Mouse (Mus musculus) brain, adult 2 months (tissue): Measurements from ENCODE around the gene Gm38392.
A peak's percentile ranks its signal among the peaks of the same experiment; 100 is the strongest.
"Not testable (repeated sequence)": the region's sequence is repeated elsewhere in the genome, so short reads cannot be mapped to it uniquely, and the experiment has no call there.

Source experiments
- DNase-seq: peaks from one replicate; pipeline ENCODE4 v3.0.0; 2011; ENCODE audit warnings: low read depth, low spot score

Gene Gm38392

DNA sequence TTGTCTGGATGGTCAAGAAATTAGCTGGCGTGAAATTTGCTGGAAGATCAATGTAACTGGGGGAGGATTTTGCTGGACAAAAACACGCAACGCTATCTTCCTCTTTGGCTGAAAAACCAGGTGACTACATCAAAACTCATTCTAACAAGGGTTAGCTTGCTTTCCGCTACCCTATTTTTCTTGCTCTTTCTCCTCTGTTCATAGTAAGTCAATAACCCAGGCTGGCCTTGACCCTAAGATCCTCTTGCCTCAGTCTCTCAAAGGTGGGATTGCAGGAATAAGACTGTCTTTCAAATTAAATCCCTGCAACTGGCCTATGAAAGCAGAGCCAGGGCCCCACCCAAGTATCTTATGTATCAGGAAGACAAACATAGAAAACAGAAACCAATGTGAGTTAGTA, at the start of gene Gm38392:
Gene Gm38392 (minus strand): TSS at position 101 of the 400 bp plus-strand sequence.
- no peak for DNase-seq

DNA sequence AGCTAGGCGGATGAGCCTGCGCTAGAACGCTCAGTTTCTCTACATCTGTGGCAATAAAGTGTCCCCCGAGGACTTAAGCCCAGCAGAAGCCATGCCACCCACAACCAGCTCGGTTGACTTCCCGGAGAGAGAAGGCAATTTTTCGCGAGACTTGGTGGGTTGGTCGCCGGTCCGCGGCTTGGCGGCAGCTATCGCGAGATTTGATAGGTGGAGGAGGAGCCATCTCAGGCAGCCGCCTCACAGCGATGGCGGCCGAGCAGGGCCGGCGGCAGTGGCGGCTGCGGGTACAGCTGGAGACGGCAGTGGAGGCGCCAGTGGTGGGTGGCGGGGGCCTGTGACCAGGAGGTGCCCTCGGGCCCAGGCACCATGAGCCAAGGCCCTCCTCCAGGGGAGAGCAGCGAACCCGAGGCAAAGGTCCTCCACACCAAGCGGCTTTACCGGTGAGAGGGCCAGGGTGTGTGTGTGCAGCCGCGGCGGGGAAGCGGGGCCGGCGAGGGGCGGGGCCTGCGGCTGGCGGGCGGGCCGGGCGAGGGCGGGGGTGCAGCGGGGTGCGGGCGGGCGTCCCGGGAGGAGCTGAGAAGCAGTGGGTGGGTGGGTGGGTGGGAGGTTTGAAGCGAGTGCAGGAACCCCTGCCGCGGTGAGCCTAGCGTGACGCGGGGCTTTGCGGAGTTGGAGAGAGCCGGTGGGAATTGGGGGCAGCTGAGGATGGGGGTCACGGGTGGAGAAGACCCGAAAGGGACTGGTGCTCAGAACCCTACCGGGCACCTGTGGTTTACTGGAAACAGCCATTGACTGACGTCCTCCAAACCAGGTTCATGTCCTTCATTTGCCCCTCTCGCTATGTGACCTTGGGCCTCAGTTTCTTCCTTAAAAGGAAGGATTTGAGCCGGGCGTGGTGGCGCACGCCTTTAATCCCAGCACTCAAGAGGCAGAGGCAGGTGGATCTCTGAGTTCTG, 49.3 kb upstream of the Gm38392 start, which contains the start of the genes Tmem79 and Smg5:
Gene Tmem79 (minus strand): TSS at position 91 of the 956 bp plus-strand sequence.
Gene Smg5 (plus strand): TSS at position 203 of the 956 bp plus-strand sequence.
- DNase-seq = peak; percentile 98

DNA sequence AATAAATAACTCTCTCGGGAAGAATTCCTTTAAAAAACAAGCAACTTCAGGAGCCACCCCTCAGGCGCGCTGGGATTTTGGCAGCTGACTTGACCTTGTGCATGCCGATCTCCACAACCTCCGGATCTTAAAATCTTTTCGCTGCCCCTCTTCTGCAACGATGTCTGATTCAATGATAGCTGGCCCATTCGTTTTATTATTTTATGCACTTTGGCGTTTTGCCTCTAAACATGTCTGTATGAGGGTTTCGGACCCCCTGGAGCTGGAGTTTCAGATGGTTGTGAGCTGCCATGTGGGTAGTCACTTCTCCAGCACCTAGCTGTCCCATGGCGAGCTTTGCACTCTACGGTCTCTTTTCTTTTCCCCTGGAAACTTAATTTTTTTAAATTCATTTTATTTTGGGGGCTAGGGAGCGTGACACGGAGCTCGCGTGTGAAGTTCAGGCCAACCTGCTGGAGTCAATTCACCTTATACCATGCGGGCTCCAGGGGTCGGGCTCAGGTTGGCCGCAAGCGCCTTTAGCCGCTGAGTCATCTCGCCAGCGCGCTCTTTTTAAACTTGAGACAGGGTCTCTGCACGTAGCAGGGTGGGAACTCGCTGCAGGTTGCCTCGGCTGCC, 48.5 kb upstream of the Gm38392 start:
- DNase-seq = no peak

DNA sequence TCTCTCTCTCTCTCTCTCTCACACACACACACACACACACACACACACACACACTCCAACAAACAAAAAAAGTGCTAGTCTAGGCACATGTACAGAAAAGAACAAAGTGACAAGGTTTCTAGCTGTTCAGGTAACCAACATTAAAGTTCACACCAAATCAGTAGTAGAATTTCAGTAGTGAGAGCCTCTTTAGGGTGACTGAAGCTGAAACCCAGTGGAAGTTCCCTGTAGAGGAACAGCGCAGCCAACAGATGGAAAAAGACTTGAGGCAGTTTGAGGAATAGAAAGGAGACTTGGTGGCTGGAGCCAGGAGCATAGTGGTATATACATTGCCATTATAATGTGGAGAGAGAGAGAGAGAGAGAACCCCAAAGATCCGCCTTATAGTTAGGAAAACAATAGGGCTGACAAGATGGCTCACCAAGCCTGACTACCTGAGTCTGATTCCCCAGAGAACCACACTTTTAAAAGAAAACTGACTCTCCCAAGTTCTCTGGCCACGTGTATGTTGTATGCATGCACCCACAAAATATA, 48.0 kb upstream of the Gm38392 start:
- no peak for DNase-seq

DNA sequence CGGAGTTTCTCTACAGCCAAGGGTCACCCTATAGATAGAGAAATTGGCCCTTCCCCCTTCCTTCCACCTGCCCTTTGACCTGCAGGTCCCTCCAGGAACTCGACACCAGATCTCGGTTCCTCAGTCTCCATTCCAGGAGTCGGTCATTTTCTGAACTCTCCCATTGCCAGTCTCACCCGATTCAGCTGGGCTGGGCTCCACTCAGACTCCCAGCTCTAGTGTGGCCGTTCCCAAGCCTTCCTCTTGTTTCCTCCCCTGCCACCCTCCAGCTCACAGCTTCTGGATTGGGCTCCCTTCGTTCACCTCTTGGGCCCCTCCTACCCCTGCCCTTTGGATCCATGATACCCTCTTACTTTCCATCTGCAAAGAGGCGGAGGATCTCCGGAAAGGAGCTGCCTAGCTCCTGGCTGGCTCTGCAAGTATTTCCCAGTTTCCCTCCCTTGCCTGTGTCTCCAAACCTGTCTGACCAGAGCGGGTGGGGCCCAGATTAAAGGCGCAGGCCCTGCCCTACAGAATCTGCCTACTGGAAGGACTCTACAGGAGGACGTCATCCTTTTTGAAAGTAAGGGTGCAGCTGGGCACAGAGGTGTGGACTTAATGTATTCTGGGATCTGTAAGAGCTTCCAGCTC, 47.1 kb upstream of the Gm38392 start:
- DNase-seq = no peak

DNA sequence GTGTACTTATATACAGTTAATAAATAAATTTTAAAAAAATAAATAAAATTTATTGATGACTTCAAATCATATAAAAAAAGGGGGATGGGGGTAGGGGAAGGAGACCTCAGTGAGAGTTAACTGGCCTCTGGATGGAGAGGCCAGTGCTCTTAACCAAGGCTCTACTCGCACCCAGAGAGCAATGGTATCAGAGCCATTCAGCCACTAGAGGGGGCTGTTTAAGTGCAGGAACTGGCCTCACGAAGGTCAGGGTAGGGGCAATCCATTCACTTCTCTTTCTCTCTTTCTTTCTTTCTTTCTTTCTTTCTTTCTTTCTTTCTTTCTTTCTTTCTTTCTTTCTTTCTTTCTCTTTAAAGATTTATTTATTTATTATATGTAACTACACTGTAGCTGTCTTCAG, 44.3 kb upstream of the Gm38392 start:
- DNase-seq = peak; percentile 66

DNA sequence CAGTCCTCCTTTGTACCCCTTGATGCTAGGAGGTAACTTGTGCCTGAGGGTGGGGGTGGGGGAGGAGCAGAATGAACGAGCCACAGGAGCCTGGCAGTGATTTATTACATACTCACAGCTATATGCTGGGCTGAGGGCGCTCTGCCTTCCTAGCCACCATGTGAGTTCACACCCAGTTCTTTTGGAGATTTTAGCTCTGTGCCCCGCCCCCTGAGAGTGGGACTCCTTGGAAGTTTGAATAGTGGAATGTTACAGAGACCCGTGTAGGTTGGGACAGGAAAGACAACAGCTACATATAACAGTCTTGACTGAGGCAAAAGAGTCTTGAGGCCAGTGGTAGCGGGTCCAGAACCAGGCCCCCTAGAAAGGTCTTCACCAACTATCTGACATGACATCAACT, 41.9 kb upstream of the Gm38392 start:
- no peak for DNase-seq

DNA sequence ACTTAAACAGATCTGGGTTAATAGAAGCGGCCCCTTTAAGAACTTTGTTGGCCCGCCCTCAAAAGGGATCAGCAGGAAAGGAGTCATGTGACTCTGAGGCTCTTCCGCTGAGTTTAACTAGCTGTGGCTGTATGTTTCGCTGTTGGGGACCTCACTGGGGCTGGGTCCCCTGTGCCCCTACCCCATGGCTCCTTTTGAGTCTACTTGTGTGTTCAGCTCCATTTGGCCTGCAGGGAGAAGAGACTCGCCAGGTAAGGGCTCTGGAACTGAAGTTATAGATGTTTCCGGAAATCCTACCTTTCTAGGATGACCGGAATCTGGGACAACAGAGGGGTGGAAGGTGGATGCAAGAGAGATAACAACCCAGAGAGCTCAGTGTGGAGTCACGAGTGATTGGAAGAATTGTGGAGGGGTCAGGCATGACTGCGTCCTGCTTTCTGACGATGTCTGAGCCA, 38.0 kb upstream of the Gm38392 start, which contains the start of gene Glmp:
Gene Glmp (plus strand): TSS at position 73 of the 455 bp plus-strand sequence.
- peak; percentile 89 for DNase-seq

DNA sequence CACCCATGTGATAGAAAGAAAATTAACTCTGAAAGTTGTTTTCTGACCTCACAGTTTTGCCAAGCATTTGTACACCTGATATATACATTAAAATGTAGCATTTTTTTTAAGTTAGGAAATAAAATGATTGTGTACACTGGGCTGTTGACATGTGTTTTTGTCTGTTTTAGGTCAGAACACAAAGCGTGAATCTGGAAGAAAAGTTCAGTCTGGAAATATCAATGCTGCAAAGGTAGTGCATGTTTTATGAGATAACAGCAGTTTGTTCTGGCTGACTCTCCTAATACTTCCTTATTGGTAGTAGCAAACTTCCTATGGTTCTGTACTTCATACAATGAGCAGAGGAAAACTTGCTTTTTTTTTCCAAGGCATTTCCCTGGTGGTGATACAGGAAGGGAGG, 12.2 kb upstream of the Gm38392 start:
- DNase-seq = no peak

DNA sequence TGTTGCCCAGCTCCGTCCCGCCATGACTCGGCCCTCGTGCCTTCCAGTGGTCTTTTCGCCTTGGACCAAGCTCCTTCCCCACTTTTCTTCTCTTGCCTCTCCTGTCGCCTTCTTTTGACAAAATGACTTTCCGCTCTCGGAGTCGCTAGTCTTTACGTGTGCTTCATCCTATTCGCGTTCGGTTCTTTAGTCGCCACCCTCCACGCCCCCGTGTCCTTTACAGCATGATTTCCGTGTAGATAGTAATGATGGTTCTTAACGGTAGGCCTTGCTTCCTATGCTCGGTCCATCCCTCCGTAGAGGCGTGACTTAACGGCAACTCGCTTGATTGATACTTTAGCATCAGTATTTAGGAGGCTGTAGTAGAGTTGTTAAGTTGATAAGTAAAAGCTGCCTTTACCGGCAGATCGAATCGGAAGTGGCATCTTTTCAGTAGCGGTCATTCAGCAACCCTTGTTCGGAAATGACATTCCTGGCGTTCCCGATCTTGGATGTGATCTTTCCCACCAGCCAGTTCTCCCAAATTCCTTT, 10.4 kb upstream of the Gm38392 start:
- DNase-seq = peak; percentile 83

DNA sequence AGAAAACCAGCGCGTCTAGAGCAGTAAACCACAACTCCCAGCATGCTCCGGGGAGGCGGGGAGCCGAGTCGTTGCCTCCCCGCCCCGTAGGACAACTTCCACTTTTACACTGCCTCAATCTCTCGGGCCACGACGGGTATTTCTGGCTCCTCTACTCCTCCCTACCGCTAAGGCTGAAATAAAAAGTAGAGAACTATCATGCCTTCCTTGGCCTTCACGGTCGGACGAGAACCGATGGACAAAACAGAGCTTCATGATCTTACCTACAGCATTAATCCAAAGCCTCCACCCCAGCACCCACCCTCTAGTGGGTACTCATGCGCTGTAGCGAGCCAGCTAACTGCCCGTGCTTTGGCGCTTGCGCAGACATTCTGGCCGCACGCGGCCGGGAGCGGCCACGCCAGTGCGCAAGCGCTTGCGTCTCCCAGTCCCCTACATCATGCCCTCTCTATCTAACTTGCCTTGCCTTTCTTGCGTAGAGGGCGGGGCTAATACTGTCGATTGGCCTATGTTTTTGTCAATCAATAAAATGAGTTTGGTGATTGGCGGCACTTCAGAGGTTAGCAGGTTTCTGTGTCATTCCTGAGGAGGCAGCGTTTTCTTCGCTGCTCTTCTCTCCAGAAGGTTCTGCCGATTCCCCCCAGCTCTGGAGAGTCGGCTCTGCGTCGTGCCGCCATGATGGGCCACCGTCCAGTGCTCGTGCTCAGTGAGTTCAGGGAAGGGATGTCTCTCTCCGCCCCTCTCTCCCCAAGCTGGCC, 9.7 kb upstream of the Gm38392 start, which contains the start of the genes Tsacc and Cct3:
Gene Tsacc (minus strand): TSS at position 439 of the 758 bp plus-strand sequence.
Gene Cct3 (plus strand): TSS at position 556 of the 758 bp plus-strand sequence.
- peak; percentile 100 for DNase-seq

DNA sequence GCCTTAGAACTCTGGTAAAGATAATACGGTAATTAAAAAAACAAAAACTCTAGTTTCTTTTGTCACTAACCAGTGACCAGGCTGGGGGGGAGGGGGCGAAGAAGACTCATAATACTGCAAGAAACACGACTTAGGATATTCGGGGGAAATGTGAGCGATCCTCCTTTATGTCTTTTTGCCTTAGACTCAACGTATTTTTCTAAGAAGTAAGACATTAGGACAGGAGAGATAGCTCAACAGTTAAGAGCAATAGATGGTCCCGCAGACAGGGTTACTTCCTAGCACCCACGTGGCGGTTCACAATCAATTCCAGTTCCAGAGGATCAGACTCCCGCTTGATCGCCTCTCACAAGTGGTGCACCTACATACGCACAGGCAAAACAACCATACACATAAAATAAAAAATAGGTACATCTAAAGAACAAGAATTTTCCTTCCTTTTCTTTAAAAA, 9.1 kb upstream of the Gm38392 start:
- no peak for DNase-seq

DNA sequence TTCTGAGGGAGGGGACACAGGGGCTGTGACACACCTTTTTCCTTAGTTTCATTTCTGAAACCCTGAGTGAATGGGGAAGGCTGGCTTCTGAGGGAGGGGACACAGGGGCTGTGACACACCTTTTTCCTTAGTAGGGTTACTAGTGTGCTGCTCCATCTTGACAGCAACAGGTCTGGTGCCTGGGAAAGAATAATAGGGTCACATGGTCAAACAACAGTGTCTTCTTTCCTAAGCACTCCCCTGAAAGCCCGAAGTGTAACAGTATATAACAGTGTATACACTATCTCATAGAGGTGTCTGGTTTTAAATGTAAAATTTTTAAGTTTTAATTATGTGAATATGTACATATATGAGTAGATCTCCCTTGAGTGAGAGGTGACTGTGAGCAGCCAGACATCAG, 8.3 kb upstream of the Gm38392 start:
- not testable (repeated sequence) for DNase-seq

DNA sequence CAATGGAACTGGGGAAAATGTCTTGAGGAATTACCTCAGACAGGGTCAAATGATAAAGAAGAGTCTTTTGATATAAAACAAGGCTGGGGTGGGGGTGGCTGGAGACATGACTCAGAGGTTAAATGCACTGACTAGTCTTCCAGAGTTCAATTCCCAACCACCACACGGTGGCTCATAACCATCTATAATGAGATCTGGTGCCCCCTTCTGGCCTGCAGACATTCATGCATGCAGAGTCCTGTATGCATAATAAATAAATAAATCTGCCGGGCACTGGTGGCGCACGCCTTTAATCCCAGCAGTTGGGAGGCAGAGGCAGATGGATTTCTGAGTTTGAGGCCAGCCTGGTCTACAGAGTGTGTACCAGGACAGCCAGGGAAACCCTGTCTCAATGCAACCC, 5.0 kb upstream of the Gm38392 start:
- peak; percentile 16 for DNase-seq

DNA sequence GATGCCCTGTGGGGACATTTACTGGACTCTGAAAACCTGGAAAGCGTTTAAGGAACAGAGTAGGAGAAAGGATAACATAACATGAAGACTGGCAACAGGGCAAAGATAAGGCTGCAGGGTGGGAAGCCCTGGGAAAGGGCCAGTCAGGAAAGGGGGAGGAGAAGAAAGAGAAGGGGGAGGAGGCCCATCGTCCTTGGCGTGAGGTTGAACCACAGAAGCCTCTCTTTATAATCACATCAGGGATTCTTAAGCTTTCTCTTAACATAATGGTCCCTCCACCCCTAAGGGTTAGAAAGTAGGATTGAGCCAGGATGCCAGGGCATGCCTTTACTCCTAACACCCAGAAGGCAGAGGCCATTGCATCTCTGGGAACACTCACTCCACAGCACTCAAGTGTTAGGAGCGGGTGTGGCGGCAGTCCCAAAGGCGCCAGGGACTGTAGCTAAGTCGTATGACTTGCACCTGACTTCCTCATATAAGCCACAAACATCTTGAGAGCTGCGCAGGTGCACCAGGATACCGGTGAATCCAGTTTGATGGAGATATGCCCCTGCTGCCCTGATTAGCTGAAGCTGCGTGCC, 1.2 kb upstream of the Gm38392 start:
- DNase-seq = not testable (repeated sequence)

DNA sequence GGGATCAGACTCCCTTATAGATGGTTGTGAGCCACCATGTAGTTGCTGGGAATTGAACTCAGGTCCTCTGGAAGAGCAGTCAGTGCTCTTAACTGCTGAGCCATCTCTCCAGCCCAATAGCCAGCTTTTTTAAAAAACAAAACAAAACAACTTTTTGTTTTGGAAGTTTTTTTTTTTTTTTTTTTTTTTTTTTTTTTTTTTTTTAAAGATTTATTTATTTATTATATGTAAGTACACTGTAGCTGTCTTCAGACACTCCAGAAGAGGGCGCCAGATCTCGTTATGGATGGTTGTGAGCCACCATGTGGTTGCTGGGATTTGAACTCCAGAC, 1.5 kb downstream of the Gm38392 start:
- not testable (repeated sequence) for DNase-seq

DNA sequence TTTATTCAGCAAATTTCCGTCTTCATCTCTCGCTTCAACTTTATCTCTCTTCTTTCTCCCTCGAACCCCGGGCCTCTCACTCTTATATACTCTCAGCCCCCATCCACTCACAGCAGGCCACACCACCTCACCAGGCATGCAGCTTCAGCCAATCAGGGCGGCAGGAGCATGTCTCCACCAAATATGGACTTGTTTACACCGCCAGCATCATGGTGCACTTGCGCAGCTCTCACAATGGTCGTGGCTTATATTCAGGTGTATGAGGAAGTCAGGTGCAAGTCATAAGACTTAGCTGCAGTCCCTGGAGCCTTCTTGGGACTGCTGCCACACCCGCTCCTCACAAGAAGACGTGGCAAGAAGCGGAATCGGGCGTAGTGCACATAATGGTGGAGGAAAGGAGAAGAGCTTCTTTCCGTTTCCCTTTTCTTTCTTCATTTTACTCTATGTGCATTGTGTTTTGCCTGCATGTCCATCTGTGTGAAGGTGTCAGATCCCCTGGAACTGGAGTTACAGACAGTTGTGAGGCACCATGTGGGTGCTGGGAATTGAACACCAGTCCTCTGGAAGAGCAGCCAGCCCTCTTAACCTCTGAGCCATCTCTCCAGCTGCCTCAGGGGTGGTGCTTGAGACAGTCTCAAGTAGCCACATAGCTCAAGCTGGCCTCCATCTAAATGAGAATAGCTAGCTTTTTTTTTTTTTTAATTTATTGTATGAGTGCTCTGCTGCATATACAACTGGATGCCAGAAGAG, 2.0 kb downstream of the Gm38392 start:
- DNase-seq = not testable (repeated sequence)

DNA sequence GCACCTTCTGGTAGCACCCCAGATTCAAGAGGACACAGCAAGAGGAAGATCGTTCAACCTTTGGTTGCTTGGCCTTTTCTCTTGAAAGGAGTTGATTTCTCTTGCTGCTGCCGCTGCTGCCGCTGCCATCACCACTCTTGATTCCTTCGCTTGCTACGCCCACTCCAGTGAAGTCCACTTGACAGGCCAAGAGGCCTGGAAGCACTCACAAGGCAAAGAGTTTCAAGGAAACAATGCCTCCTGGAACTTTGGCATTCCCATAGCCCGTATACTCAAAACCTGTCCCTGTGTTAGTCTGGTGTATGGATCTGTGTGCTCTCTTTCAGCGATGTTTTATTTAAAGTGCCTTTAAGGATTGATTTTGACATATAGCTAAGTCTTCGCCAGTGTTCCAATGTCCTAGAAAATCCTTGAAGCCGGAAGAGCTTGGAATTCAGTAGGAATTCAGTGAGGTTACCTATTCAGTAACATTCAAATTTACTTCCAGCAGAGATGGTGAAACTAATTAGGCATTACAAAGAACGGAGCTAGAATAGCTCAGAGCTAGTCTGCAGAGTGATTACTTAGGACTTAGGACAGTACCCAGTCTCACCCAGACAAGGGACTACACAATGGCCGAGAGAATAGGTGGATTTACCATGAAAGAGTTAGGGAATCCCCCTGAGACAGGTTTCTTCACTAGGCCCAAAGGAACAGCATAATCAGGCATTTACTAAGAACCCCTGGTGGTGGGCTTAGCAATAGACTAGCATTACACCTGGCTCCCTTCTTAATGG, 5.7 kb downstream of the Gm38392 start:
- DNase-seq = not testable (repeated sequence)

DNA sequence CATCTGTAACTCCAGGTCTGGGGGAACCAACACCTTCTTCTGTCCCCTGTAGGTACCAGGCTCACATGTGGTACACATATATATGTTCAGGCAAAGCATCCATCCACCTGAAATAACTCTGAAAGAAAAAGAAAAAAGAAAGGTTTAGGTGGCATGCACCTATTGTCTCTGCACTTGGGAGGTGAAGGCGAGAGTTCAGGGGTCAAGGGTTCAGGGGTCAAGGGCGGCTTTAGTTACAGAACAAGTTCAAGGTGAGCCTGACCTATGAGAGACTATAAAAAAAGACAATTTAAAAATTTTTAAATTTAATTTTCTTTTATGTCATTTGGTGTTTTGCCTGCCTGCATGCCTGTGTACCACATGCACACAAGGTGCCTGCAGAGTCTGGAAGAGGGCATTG, 7.0 kb downstream of the Gm38392 start:
- DNase-seq = no peak
